Mouse (Mus musculus) forebrain, embryonic 12.5 days (tissue): ENCODE results near the gene Ccn2. TPM values are rescaled to one million over a fixed set of nuclear protein-coding genes. Genes with fewer than 3 reads are reported as not detected.
A peak's percentile ranks its signal among the peaks of the same experiment; 100 is the strongest.
"Not testable (repeated sequence)": the region's sequence is repeated elsewhere in the genome, so short reads cannot be mapped to it uniquely, and the experiment has no call there.

Experiments
- ATAC-seq: fragments of 200-750 bp; cut with Nextera tagmentation; 2 replicates; pipeline ENCODE4 v1.8.0; 2017; ENCODE audit warnings: moderate TSS enrichment; ENCODE audit not compliant: low FRiP score
- H3K27ac ChIP-seq: fragments of 300-500 bp; sonication (generic); 2 replicates; pipeline ENCODE4 v1.5.1; 2016; ENCODE audit warnings: mild to moderate bottlenecking
- H3K27me3 ChIP-seq: fragments of 300-500 bp; sonication (generic); 2 replicates; pipeline ENCODE4 v1.6.1; 2016; ENCODE audit warnings: mild to moderate bottlenecking
- H3K36me3 ChIP-seq: fragments of 300-500 bp; sonication (generic); replicated peaks from 2 replicates; pipeline ENCODE4 v1.6.1; 2016; ENCODE audit warnings: mild to moderate bottlenecking
- H3K4me1 ChIP-seq: fragments of 300-500 bp; sonication (generic); 2 replicates; pipeline ENCODE4 v1.6.1; 2016
- H3K4me2 ChIP-seq: fragments of 300-500 bp; sonication (generic); 2 replicates; pipeline ENCODE4 v1.6.1; 2016; ENCODE audit warnings: mild to moderate bottlenecking, moderate library complexity
- H3K4me3 ChIP-seq: fragments of 300-500 bp; sonication (generic); replicated peaks from 2 replicates; pipeline ENCODE4 v1.5.1; 2016; ENCODE audit warnings: mild to moderate bottlenecking
- H3K9ac ChIP-seq: fragments of 300-500 bp; sonication (generic); 2 replicates; pipeline ENCODE4 v1.6.1; 2016; ENCODE audit warnings: mild to moderate bottlenecking
- H3K9me3 ChIP-seq: fragments of 300-500 bp; sonication (generic); 2 replicates; pipeline ENCODE4 v1.6.1; 2016
- WGBS: fragments of 180-500 bp; shearing (Covaris S2); methylation state at CpG from one replicate; pipeline ENCODE4 v1.1.7; 2016; 5-methylcytosine and 5-hydroxymethylcytosine counted together
- polyA plus RNA-seq: library from polyadenylated mRNA; unstranded; fragments of >200 nt; fragmentation: Nextera tagmentation; extraction: Ambion mirVana; gene quantifications from 2 replicates; pipeline ENCODE4 v1.2.1, GENCODE M21; 2016

Ccn2 gene
- polyA plus RNA-seq, 1 experiment from 2014 or later = 7.7 TPM

DNA sequence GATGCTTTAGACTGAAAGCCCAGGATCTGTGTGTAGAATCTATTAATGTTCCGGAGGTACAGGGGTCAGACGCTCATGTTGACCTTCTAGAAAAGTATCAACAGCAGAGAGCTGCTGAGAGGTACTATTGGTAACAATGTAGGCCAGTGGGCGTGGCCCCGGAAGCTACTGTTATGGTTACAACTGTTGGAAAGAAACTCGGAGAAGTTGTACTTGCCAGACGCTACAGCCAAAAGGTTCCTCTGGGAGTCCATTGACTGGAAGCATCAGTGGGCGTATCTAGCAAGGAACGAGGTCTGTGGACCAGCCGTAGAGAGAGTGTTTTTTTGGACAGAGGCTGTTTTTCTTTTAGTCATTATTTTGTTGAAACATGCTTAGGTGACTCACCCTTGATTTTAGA, 14.5 kb downstream of the Ccn2 start:
- no peak for ATAC-seq
- no peak overlapping the region for H3K9ac ChIP-seq
- H3K27me3 ChIP-seq = no peaks in the 10 kb centered on the region
- no peak overlapping the region for H3K4me3 ChIP-seq
- 92% methylated on average over 9 of the region's 9 CpGs for WGBS
- no peak overlapping the region for H3K4me2 ChIP-seq
- no peaks in the 10 kb centered on the region for H3K4me1 ChIP-seq
- no peaks in the 10 kb centered on the region for H3K36me3 ChIP-seq
- H3K27ac ChIP-seq = no peak overlapping the region
- no peaks in the 10 kb centered on the region for H3K9me3 ChIP-seq

DNA sequence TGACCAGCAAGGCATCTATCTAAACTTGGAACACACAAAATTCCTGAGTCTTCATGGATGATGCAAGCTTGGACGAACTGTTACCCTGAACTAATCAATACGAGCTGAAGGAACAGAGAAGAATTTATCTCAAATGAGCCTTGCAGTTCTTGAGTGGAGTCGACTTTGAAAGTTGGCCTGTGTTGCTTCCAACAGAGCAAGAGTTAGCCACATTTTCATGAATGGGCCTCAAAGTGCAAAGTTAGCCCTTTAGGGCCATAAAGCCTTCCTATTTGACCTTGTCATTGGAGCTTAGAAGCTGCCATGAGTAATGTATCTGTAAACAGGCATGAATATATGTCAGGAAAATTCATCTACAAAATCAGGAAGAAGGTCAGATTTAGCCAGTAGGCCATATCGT, 19.5 kb downstream of the Ccn2 start:
- no peaks in the 10 kb centered on the region for H3K36me3 ChIP-seq
- H3K9me3 ChIP-seq = no peaks in the 10 kb centered on the region
- whole genome bisulfite sequencing = 92% methylated on average over 4 of the region's 4 CpGs
- no peak overlapping the region for H3K27ac ChIP-seq
- no peaks in the 10 kb centered on the region for H3K27me3 ChIP-seq
- H3K4me3 ChIP-seq = no peak overlapping the region
- H3K4me1 ChIP-seq = no peaks in the 10 kb centered on the region
- H3K9ac ChIP-seq = no peak overlapping the region
- no peak overlapping the region for H3K4me2 ChIP-seq
- ATAC-seq = no peak

DNA sequence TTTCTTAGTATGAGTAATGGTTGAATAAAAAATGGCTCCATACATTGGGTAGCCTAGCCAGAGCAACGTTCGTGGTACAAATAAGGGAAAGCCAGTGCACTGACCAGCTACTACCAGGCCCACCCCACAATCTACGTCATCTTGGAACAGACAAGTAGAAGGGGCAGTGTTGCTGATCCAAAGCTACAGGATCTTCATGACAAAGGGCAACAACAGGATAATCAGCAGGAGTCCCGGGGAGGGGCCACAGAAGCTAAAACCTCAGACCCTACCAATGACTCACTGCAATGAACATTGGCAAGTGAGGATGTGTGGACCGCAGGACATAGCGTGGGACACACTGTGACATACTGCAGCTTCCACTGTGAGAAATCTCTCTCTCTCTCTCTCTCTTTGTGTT, 20.6 kb downstream of the Ccn2 start:
- Histone ChIP-seq H3K27me3 (no peaks in the 10 kb centered on the region), H3K36me3 (no peaks in the 10 kb centered on the region), H3K4me2 (no peak overlapping the region), H3K4me3 (no peak overlapping the region), H3K9ac (no peak overlapping the region), H3K4me1 (no peaks in the 10 kb centered on the region), H3K27ac (no peak overlapping the region), H3K9me3 (no peaks in the 10 kb centered on the region)
- ATAC-seq = no peak
- WGBS = 85% methylated on average over 6 of the region's 6 CpGs

DNA sequence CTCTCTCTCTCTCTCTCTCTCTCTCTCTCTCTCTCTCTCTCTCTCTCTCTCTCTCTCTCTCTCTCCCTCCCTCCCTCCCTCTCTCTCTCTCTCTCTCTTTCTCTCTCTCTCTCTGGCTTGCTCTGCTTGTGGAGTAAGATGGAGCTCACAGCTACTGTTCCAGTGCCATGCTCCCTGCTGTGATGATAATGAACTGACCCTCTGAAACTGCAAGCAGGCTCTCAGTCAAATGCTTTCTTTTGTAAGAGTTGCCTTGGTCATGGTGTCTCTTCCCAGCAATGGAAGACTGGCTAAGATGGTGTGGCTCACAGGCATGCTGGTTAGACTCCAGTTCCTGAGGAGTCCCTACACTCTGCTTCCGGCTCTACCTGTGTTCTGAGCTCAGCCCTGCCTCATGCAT, 21.3 kb downstream of the Ccn2 start:
- H3K4me2 ChIP-seq, H3K4me3 ChIP-seq, H3K9ac ChIP-seq, H3K9me3 ChIP-seq, ATAC-seq, H3K27ac ChIP-seq, H3K4me1 ChIP-seq, H3K36me3 ChIP-seq, H3K27me3 ChIP-seq: not testable (repeated sequence)
- WGBS = 87% methylated on average over 1 of the region's 1 CpGs

DNA sequence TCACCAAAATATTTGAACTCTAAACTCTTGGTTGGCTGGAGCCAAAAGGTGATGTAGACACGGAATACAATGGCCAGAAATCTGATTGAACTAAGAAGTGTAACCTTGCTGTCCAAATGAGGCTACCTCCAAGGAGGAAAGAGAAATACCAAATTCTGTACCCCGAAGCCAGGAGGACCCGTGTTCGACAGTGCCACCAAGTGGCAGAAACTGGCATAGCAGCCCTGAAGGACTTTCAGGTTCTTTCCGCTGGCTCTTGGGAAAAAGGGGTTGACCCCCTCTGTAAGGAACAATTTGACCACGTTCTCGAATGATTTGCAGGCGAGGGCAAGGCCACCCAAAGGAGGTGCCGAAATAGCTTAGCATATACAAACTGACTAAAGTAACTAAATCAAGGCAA, 26.3 kb downstream of the Ccn2 start:
- Histone ChIP-seq H3K36me3 (no peaks in the 10 kb centered on the region), H3K4me1 (no peaks in the 10 kb centered on the region), H3K27me3 (no peaks in the 10 kb centered on the region), H3K4me2 (no peak overlapping the region), H3K9ac (no peak overlapping the region), H3K27ac (no peak overlapping the region), H3K9me3 (no peaks in the 10 kb centered on the region), H3K4me3 (no peak overlapping the region)
- no peak for ATAC-seq
- 40% methylated on average over 9 of the region's 9 CpGs for WGBS

DNA sequence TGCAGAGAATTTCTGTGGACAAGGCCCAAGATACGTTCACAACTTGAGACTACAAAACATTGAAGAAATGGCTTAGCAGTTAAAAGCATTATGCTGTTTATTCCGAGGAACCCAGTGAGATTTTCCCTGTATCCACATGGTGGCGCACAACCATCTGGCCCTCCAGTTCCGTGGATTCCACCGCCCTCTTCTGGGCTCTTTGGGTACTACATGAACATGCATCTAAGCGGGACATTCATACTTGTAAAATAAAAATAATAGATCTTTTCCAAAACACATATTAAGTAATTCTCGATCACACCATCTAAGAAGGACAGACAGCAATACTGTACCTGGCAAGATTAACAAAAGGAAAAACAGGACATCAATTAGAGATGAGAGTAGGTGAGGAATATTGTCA, 27.3 kb downstream of the Ccn2 start:
- 20% methylated on average over 7 of the region's 7 CpGs for WGBS
- no peaks in the 10 kb centered on the region for H3K9me3 ChIP-seq
- no peaks in the 10 kb centered on the region for H3K4me1 ChIP-seq
- no peaks in the 10 kb centered on the region for H3K36me3 ChIP-seq
- H3K9ac ChIP-seq = no peak overlapping the region
- no peak for ATAC-seq
- H3K27ac ChIP-seq = no peak overlapping the region
- no peaks in the 10 kb centered on the region for H3K27me3 ChIP-seq
- no peak overlapping the region for H3K4me2 ChIP-seq
- H3K4me3 ChIP-seq = no peak overlapping the region

DNA sequence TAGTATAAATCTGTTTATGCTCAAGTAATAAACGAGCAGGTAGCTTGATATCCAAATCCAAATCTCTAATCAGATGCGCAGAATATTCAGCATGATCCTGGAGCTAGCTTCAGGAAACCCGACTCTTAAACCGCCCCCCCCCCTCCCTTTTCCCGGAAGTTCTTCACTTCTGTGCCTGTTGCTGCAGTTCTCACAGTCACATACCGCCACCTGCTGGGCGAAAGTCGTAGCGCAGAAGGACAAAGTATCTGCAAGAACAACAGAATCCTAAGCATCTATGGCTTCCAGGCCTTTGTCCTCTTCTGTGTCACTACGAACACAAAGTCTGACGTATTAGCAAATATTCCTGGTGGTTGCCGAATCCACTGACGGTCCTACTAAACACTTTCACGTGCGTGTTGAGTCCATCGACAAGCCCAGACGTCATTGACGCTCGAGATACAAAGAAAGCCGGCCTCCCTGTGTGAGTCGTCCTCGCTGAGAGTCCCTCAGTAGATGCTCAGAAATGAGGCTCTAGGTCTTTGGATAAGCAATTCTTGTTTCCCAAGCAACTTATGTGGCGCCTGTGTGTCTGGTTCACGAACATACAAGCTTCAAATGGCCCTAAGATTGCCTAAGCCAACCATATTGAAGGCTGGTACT, 29.9 kb downstream of the Ccn2 start:
- Histone ChIP-seq H3K9me3 (no peaks in the 10 kb centered on the region), H3K9ac (no peak overlapping the region), H3K36me3 (no peaks in the 10 kb centered on the region), H3K4me2 (0 out of 2 replicates have a peak overlapping the region, but pooled peaks have one; percentile 2), H3K4me3 (no peak overlapping the region), H3K27me3 (no peaks in the 10 kb centered on the region), H3K4me1 (no peaks in the 10 kb centered on the region), H3K27ac (no peak overlapping the region)
- ATAC-seq = peak; percentile 45; the same call in 1 of the 2 replicates
- 37% methylated on average over 24 of the region's 24 CpGs for WGBS

DNA sequence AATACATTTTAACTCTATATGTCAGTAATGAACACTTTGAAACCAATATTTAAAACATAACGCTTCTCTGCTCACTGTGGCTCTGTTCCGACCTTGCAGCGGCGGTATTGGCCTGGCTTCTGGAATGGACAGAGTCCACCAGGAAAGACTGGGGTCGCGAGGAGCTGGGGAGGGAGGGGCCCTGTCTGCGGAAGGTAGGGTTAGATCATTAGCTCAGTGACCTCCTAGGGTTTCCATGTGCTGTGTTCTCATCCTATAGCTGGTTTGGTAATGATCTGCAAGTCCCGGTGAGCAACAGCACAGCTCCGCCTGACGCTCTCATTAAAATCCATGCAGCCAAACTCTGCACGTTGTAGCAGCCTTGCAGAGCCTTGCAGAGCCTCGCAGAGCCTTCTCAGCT, 32.0 kb downstream of the Ccn2 start:
- ATAC-seq = no peak
- H3K9me3 ChIP-seq = no peaks in the 10 kb centered on the region
- H3K27ac ChIP-seq = no peak overlapping the region
- H3K4me3 ChIP-seq = no peak overlapping the region
- 73% methylated on average over 12 of the region's 12 CpGs for WGBS
- no peaks in the 10 kb centered on the region for H3K36me3 ChIP-seq
- no peak overlapping the region for H3K4me2 ChIP-seq
- no peaks in the 10 kb centered on the region for H3K4me1 ChIP-seq
- H3K9ac ChIP-seq = no peak overlapping the region
- no peaks in the 10 kb centered on the region for H3K27me3 ChIP-seq

DNA sequence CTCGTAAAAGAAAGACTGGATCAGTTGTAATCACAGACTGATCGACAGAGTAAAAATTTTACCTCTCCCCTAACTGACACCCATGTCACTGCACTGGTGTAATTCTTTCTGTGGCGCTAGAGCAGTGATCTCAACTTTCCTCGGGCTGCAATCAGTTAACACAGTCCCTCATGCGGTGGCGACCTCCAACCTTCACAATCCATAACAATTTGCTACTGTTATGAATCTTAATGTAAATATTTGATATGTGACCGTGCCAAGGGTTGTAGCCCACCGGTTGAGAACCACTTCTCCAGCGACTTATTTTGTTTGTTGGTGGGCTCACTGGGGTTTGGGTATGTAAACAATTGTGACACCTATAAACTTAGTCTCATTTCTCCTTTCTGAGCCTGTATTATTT, 33.2 kb downstream of the Ccn2 start:
- Histone ChIP-seq H3K27ac (no peak overlapping the region), H3K9me3 (no peaks in the 10 kb centered on the region), H3K4me1 (no peaks in the 10 kb centered on the region), H3K9ac (no peak overlapping the region), H3K36me3 (no peaks in the 10 kb centered on the region), H3K4me3 (no peak overlapping the region), H3K4me2 (no peak overlapping the region), H3K27me3 (no peaks in the 10 kb centered on the region)
- 86% methylated on average over 9 of the region's 9 CpGs for WGBS
- no peak for ATAC-seq

DNA sequence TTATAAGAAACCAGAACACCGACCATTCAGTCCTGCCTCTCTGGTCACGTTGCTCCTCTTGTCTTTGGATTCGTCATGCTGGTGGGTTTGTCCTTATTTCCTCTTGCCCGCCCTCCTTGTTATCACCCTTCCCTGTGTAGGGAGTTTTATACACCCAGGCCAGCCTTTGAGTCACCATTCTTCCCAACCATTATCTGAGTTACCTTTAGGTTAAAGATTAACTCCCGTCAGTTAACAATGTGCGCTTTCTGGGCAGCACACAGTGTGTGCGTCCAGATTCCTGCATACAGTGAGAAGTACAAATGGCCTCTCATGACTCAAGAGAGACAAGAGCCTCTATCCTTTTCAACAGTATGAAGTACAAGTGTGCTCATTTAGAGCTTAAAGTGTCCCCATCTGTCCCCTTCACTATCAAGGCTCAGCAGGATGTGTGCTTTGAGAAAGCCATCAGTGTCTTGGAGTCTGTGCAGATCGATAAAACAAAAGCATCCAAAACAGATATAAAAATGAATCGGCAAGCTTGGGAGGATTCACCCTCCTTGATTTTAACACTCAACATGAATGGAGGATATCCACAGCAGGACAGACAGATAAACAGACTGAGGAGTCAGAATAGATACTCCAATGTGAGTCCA, 34.0 kb downstream of the Ccn2 start:
- Histone ChIP-seq H3K4me3 (no peak overlapping the region), H3K4me1 (no peaks in the 10 kb centered on the region), H3K4me2 (no peak overlapping the region), H3K27ac (no peak overlapping the region), H3K9ac (no peak overlapping the region), H3K27me3 (no peaks in the 10 kb centered on the region), H3K9me3 (no peaks in the 10 kb centered on the region), H3K36me3 (no peaks in the 10 kb centered on the region)
- WGBS = 79% methylated on average over 9 of the region's 9 CpGs
- ATAC-seq = no peak

DNA sequence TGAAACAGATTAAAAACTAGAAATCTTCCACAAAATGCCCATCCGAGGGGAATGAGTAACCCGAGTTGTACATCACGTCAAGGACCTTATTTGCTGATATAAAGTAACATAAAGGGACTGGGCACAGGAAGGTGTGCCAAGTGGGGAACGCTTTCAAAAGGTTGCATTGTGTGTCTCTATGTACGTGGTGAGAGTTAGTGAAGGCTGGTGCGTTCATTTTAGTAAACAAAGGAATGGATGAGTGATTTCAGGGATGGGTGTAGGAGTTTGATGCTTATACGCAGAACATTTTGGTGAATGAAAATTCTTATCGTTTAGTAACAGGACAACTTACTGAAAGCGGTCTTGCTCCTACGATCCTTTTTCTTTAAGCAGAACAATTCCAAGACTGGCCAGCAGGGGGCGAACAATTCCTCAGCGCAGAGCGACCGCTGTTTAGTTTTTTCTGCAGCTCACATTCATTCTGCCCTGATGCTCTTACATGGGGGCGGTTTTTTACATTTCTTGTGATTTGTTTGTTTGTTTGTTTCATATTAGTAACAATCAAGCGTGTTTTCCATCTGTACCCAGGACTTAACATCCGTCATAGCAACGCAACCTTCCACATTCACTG, 35.3 kb downstream of the Ccn2 start:
- no peak overlapping the region for H3K9ac ChIP-seq
- H3K4me3 ChIP-seq = 0 out of 2 replicates have a peak overlapping the region, but pooled peaks have one; percentile 13
- H3K4me2 ChIP-seq = peak overlapping the region; percentile 30; the same call in 1 of the 2 replicates
- H3K4me1 ChIP-seq = no peaks in the 10 kb centered on the region
- no peaks in the 10 kb centered on the region for H3K27me3 ChIP-seq
- WGBS = 24% methylated on average over 18 of the region's 18 CpGs
- peak; percentile 60; the same call in 1 of the 2 replicates for ATAC-seq
- H3K27ac ChIP-seq = no peak overlapping the region
- no peaks in the 10 kb centered on the region for H3K36me3 ChIP-seq
- no peaks in the 10 kb centered on the region for H3K9me3 ChIP-seq

DNA sequence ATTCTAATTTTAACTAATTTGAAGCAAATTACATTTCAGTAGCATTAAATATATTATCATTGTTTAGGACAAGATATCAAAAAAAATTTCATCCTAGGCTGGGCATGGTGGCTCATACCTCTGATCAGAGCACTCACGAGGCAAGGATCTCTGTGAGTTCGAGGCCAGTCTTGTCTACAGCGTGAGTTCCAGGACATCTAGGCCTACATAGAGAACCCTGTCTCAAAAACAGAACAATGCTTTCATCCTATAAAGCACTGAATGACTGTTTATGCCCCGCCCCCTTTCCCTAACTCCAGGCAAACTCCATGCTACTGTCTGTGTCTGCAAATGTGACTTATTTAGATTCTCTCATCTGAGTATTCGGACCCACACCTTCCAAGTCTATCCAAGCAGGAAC, 35.9 kb downstream of the Ccn2 start:
- ATAC-seq = no peak
- no peak overlapping the region for H3K4me2 ChIP-seq
- H3K9ac ChIP-seq = no peak overlapping the region
- H3K27ac ChIP-seq = no peak overlapping the region
- 92% methylated on average over 5 of the region's 5 CpGs for WGBS
- H3K36me3 ChIP-seq = no peaks in the 10 kb centered on the region
- no peak overlapping the region for H3K4me3 ChIP-seq
- H3K27me3 ChIP-seq = no peaks in the 10 kb centered on the region
- no peaks in the 10 kb centered on the region for H3K4me1 ChIP-seq
- H3K9me3 ChIP-seq = no peaks in the 10 kb centered on the region

DNA sequence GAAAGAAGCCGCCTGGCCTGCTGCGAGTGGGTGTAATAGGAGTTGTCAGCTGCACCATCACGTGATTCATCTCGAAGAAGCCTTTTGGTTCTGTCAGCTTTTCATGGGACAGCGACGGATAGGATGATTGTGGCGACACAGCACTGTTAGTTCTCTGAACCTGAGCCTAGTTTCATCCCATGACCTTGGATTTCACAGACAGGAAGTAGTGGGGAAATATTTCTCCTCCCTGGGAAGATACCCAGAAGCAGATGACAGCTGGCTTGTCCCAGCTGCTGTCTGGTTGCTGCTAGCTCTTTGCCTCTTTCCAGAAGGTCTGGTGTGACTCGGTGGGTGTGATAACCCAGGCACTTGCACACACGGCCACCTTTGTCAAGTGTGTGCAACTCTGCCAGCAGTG, 39.0 kb downstream of the Ccn2 start:
- H3K27ac ChIP-seq = no peak overlapping the region

More for the DNA sequence above, 39.0 kb downstream of the Ccn2 start:
- no peak for ATAC-seq
- H3K4me1 ChIP-seq = peaks cover 2% of the 10 kb centered on the region; the same call in 1 of the 2 replicates
- no peak overlapping the region for H3K9ac ChIP-seq
- no peaks in the 10 kb centered on the region for H3K27me3 ChIP-seq
- 86% methylated on average over 9 of the region's 9 CpGs for WGBS
- H3K36me3 ChIP-seq = no peaks in the 10 kb centered on the region
- H3K9me3 ChIP-seq = no peaks in the 10 kb centered on the region
- no peak overlapping the region for H3K4me2 ChIP-seq
- H3K4me3 ChIP-seq = no peak overlapping the region
